Mouse (Mus musculus) lung, adult 2 months (tissue): ENCODE data around the gene 3110082I17Rik.

ENCODE experiments used
- CTCF ChIP-seq: fragments of 200-500 bp; IDR thresholded peaks from 2 replicates; pipeline ENCODE4 v1.5.1; 2011; ENCODE audit warnings: mild to moderate bottlenecking, low read length, control low read depth; ENCODE audit not compliant: insufficient read depth
- POLR2A ChIP-seq: fragments of 200-500 bp; IDR thresholded peaks from 2 replicates; pipeline ENCODE4 v1.6.1; 2011; ENCODE audit warnings: low read depth, mild to moderate bottlenecking, control low read depth, low read length, borderline replicate concordance; ENCODE audit errors: extremely low read depth

DNA sequence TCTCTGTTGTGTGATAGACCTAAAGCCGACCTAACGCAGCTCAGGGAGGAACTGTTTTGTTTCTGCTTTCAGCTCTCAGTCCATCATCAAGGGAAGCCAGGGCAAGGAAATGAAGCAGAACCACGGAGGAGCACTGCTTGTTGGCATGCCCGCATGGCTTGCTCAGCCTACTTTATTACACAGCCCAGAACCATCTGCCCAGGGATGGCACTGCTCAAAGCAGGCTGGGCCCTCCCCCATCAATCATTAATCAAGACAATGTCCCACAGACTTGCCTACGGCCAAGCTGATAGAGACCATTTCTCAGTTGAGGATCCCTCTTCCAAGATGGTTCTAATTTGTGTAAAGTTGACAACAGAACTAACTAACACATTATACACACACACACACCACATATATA, 38.5 kb upstream of the 3110082I17Rik start:
- TF ChIP-seq POLR2A (no peak), CTCF (no peak)
